Comparison of ENCODE assay signal across 16 mouse cellular contexts in genomic region chrX:157674667-157675350, GRCm38 (mm10). TPM values are rescaled to one million over a fixed set of nuclear protein-coding genes. Genes with fewer than 3 reads are reported as not detected.
"Had no signal": no experiment of that assay in that cellular context is flagged by ENCODE, and none has a peak within 500 bp of the region (broad histone marks: within the 10 kb centered on the region; RNA-seq: fewer than 3 reads in every experiment).

No protein-coding gene starts in this region.

- H3K4me2 ChIP-seq: neural tube, embryonic 15.5 days; stomach, embryonic 15.5 days had no signal

- H3K4me3 ChIP-seq: neural tube, embryonic 15.5 days; stomach, embryonic 15.5 days had no signal

- DNase-seq: retina, postnatal 1 day; right cerebral cortex, adult 18-20 months; right cerebral cortex, postnatal 14 days; right cerebral cortex, postnatal 25 days; right cerebral cortex, postnatal 4 days; spleen, adult 18-20 months; thymus, adult 18-20 months; thymus, adult 2 months; thymus, postnatal 14 days; thymus, postnatal 25 days; thymus, postnatal 36 days; thymus, postnatal 4 days had no signal

- H3K27me3 ChIP-seq: neural tube, embryonic 15.5 days; stomach, embryonic 15.5 days had no signal

- H3K36me3 ChIP-seq: neural tube, embryonic 15.5 days; stomach, embryonic 15.5 days had no signal

- H3K9ac ChIP-seq: neural tube, embryonic 15.5 days; stomach, embryonic 15.5 days had no signal

- H3K4me1 ChIP-seq: neural tube, embryonic 15.5 days; stomach, embryonic 15.5 days had no signal

- H3K9me3 ChIP-seq: neural tube, embryonic 15.5 days; stomach, embryonic 15.5 days had no signal

- H3K27ac ChIP-seq: neural tube, embryonic 15.5 days; stomach, embryonic 15.5 days; stomach, postnatal 0 days had no signal

RNA-seq across cellular contexts. Expression of gene Smpx, which starts 23.9 kb away (rescaled TPM):
- polyA plus RNA-seq: spleen, adult 2 months had no signal
